Mouse (Mus musculus) CH12.LX (cell line): ENCODE measurements around the gene Arhgef26.

Experiments
- CTCF ChIP-seq, 2 experiments: IDR thresholded peaks in 1 of 2; conservative IDR thresholded peaks in 1 of 2; 2 replicates each; pipeline ENCODE4 v1.5.1; 2011 to 2012; ENCODE audit warnings: low read depth in 2 of 2, low read length in 2 of 2, improper control_type of control experiment in 1 of 2, inconsistent platforms in 1 of 2, mild to moderate bottlenecking in 1 of 2, moderate library complexity in 1 of 2
- EP300 ChIP-seq: IDR thresholded peaks from 2 replicates; pipeline ENCODE4 v1.6.1; 2011; ENCODE audit warnings: low read length, improper control_type of control experiment
- HCFC1 ChIP-seq: IDR thresholded peaks from 2 replicates; pipeline ENCODE4 v1.6.1; 2012; ENCODE audit warnings: low read depth, mild to moderate bottlenecking, inconsistent platforms, low read length, improper control_type of control experiment
- JUND ChIP-seq: conservative IDR thresholded peaks from 2 replicates; pipeline ENCODE4 v1.6.1; 2011; ENCODE audit warnings: low read depth, low read length, improper control_type of control experiment
- POLR2A ChIP-seq: IDR thresholded peaks from 2 replicates; pipeline ENCODE4 v1.6.1; 2011; ENCODE audit warnings: low read depth, mild to moderate bottlenecking, improper control_type of control experiment, low read length
- SMC3 ChIP-seq: IDR thresholded peaks from 2 replicates; pipeline ENCODE4 v1.6.1; 2011; ENCODE audit warnings: low read depth, low read length, improper control_type of control experiment
- ZMIZ1 ChIP-seq: IDR thresholded peaks from 2 replicates; pipeline ENCODE4 v1.6.1; 2012; ENCODE audit warnings: low read depth, mild to moderate bottlenecking, inconsistent platforms, low read length, improper control_type of control experiment

DNA sequence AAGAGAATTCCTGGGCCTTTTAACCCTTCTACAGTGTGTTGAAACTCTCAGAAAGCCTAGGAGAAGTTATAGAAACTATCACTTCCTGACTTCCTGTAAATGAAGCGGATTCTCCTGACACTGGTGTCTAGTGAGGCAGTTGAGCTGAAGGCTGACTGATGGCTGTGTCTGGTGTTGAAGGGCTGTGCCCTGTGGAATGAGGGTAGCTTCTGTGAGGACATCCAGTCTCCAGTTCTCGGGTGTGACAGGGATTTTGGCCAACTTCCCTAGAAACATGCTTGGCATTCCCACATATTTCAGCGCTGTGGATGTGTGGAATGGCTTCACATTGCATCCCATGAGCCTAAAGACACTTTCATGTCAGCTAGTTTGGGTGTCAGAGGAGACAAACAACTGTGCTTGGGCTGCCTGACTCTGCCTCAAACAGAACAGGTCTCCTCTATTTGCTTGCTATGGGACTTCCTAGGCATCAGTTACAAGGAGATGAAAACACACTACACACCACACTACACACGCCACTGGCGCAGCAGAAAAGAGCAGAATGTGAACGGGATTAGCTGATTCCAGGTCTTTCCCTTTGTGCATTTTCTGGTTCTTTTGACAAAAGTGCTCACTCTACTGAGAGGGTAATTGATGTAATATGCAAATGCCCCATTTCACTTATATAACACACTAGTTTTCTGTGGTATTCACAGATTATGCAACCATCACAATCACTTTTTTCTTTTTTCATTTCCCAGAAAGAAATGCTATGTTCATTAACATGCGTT is 66.5 kb downstream of the Arhgef26 start:
- TF ChIP-seq POLR2A (no peak), EP300 (no peak), ZMIZ1 (no peak), SMC3 (no peak), CTCF (conservative IDR thresholded peaks at IDR 0.05 in 1 of 2, IDR thresholded peaks at IDR 0.05 in 1 of 2; ENCODE audit: low read depth in 2 of 2, low read length in 2 of 2) (no peak), HCFC1 (no peak), JUND (no peak)
